Mouse (Mus musculus) adrenal gland, adult (tissue): Measurements from ENCODE around the gene Cdkn1b.

Experiments used
- DNase-seq, 2 experiments: peaks; one replicate each; pipeline ENCODE4 v3.0.0; 2022 to 2023; ENCODE audit warnings: low spot score in 1 of 2; ENCODE audit not compliant: inconsistent age in 2 of 2

Cdkn1b gene

DNA sequence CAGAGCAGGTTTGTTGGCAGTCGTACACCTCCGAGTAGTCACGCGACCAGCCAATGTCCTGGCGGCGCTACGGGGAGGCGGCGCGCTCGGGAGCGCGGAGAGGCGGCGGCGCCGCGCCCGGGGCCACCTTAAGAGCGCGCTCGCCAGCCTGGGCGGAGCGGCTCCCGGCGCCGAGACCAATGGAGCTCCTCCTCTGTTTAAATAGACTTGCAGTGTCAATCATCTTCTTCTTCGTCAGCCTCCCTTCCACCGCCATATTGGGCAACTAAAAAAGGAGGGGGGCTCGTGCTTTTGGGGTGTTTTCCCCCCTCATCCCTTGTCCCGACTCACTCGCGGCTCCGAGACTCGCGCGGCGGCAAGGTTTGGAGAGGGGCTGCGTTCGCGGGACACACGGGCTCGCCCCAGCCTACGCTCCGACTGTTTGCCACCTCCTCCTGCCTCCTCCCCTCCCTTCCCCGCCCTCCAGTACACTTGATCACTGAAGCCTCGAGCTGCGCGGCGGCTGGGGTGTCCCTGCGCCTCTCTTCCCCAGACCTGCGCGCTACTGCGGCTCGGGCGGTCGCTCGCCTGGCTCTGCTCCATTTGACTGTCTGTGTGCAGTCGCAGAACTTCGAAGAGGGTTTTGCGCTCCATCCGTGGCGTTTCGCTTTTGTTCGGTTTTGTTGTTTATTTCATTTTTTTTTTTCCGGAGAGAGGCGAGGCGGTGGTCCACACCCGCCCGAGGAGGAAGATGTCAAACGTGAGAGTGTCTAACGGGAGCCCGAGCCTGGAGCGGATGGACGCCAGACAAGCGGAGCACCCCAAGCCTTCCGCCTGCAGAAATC, at the start of gene Cdkn1b:
Gene Cdkn1b (plus strand): TSS at position 212 of the 824 bp plus-strand sequence.
- DNase-seq: peak; percentile 94 to 98

DNA sequence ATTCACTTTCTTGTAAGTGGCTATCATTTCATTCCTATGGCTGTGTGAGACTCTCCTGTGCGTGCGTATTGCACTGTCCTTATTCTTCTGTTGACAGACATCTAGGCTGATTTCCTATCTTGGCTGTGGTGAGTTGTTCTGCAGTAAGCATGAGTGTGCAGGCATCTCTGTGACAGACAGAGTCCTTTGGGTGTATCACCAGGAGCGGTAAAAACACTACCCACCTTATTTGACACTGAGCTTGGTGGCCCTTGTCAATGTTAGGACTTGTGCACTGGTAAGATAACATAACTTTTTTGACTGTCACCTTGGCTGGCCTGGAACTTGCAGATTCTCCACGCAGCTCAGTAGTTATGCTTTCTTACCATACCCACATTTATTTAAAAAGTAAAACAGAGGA, 49.3 kb upstream of the Cdkn1b start:
- DNase-seq: no peak

- DNase-seq: no peak
Observed at GRCm38 (mm10) chr6:134872236-134872635, 48.0 kb upstream of the Cdkn1b start.

DNA sequence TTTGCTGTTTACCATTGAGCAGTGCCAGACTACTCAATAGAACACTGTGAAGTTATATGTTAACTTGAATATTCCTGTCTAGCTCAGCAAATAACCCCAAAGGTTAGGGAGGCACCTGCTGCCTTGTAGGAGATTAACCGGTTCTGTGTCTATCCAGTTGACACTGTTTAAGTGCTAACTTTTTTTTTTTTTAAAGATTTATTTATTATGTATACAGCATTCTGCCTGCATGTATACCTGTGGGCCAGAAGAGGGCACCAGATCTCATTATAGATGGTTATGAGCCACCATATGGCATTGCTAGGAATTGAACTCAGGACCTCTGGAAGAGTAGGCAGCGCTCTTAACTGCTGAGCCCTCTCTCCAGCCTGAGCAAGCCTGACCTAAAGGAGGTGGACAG, 47.2 kb upstream of the Cdkn1b start:
- DNase-seq: peak in 1 of 2 experiments; percentile 40

DNA sequence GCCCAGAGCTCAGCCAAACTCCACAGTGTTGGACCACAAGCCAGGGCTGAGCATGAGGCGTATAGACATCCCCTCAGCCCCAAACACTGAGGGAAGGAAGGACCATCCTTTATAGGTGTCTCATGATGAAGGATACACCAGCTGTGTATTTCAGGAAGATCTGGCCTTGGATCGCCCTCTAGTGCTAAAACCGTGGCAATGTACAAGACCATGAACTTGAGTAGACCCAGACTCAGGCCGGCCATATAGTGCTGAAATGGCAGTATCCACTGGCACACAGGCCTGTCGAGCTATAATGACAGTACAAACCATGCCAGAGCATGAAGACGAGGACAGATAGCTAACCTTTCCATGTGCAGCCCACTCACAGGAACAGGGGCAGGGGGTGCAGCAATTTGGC, 43.4 kb upstream of the Cdkn1b start:
- DNase-seq: peak in 1 of 2 experiments; percentile 56

DNA sequence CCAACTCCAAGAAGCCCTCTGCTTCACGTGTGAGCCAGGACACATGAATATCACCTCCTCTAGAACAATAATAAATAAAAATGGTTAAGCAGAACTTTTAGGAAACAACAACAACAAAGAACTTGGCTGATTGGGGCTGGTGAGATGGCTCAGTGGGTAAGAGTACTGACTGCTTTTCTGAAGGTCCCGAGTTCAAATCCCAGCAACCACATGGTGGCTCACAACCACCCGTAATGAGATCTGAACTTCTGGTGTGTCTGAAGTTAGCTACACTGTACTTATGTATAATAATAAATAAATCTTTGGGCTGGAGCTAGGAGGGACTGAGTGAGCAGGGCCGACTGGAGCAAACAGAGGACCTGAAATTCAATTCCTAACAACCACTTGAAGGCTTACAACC, 42.9 kb upstream of the Cdkn1b start:
- DNase-seq: no peak

DNA sequence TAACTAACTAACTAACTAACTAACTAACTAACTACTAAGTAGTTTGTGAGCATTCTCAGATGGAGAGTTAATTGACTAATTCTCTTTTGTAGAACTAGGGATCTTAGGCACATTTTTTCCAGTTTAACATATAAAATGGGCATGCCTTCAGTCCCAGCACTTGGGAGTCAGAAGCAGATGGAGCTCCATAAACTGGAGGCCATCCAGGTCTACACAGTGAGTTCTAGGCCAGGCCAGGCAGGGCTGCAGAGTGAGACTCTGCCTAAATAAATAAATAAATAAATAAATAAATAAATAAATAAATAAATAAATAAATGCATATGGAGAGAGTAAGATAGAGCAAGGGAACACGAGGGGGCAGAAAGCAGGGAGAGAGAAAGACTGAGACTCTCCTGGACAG, 42.3 kb upstream of the Cdkn1b start:
- no peak for DNase-seq

GRCm38 (mm10) chr6:134879556-134879955, 40.6 kb upstream of the Cdkn1b start:
- no peak for DNase-seq

- no peak for DNase-seq
Observed at GRCm38 (mm10) chr6:134880046-134880445, 40.2 kb upstream of the Cdkn1b start.

GRCm38 (mm10) chr6:134883661-134884060, 36.5 kb upstream of the Cdkn1b start:
- DNase-seq: no peak

GRCm38 (mm10) chr6:134885515-134885914, 34.7 kb upstream of the Cdkn1b start:
- no peak for DNase-seq

DNA sequence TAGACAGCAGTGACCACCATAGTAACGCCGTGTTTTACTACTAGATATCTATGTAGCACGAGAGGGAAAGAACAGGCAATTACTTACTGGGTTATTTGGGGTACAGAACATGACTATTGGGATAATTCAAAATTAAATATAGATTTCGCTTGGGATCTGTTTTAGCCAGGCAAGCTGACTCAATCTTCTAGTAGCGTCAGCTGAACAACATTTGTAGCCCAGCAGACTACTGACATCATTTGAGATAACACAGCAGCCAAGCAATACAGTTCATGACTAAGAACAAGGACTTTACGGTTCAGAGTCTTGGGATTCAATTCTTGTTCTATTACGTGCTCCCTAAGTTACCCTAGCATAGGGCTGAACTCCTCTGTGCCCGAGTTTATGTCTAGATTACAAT, 33.7 kb upstream of the Cdkn1b start:
- no peak for DNase-seq

GRCm38 (mm10) chr6:134887008-134887407, 33.2 kb upstream of the Cdkn1b start:
- no peak for DNase-seq

GRCm38 (mm10) chr6:134887711-134888449, 32.3 kb upstream of the Cdkn1b start:
- DNase-seq: peak; percentile 23 to 61

GRCm38 (mm10) chr6:134888563-134889017, 31.6 kb upstream of the Cdkn1b start:
- peak in 1 of 2 experiments; percentile 40 for DNase-seq

GRCm38 (mm10) chr6:134889763-134890162, 30.4 kb upstream of the Cdkn1b start:
- no peak for DNase-seq

- no peak for DNase-seq
Observed at GRCm38 (mm10) chr6:134890436-134890835, 29.8 kb upstream of the Cdkn1b start.

GRCm38 (mm10) chr6:134896570-134897436, 23.4 kb upstream of the Cdkn1b start:
- peak in 1 of 2 experiments; percentile 43 for DNase-seq

DNA sequence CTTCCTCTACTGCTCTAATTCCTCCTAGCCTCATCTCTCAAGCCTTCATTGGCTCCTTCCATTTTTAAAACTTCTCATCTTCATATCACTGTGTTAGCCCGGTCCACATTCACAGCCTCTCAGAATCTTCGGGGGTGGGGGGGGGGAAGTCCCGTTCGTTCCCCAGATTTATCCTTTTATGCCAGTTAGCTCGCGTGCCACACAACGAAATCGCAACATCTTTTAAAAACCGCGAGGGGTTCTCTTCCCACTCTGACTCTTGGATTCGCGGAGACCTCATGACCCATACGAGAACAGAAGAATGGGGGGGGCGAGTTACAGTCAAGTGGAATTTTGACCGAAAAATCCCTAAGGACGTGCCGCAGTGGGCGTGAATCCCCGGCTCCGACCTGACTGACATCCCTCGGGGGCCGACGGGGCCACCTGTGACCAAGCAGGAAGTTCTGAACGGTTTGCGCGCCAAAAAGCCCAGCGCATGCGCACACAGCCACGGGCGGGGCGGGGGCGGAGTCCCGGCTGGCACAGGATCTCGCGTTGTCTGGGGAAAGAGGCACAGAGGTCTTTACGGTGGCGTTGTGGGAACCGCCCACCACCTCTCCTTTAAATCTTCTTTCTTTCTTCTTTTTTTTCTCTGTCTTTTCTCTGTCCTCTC, 22.6 kb upstream of the Cdkn1b start:
- peak; percentile 96 to 99 for DNase-seq

- peak; percentile 93 to 97 for DNase-seq
Observed at GRCm38 (mm10) chr6:134898095-134898965, 21.9 kb upstream of the Cdkn1b start, which contains the start of gene Gpr19. Gpr19 (minus strand) TSS chr6:134898578.
